Mouse (Mus musculus) brain, adult 10 weeks (tissue): ENCODE results near the gene Camk1d. TPM values are rescaled to one million over a fixed set of nuclear protein-coding genes. Genes with fewer than 3 reads are reported as not detected.

ENCODE experiments used
- polyA plus RNA-seq: library from polyadenylated mRNA; stranded (reverse); fragments of 350-450 nt; fragmentation: Illumina TruSeq; extraction: RNeasy Lipid Tissue Mini Kit (QIAGEN cat#74804); gene quantifications from one replicate; pipeline ENCODE4 v1.2.3, GENCODE M21; 2015; ENCODE audit warnings: low read depth, low replicate concordance

Camk1d gene
- polyA plus RNA-seq = 55.6 TPM

GRCm38 (mm10) chr2:5714211-5715053 is at the start of gene Camk1d:
TSS of gene Camk1d (minus strand) at chr2:5714515.

Other genes with a start within 250 kb of the Camk1d start
- gene Nudt5, start 130.5 kb upstream of the Camk1d start, polyA plus RNA-seq = 25.7 TPM
- 176 TPM for gene Cdc123, start 130.6 kb upstream of the Camk1d start, polyA plus RNA-seq
- gene Gm13199, start 148.4 kb upstream of the Camk1d start, polyA plus RNA-seq = 1.9 TPM
- 75.4 TPM for gene Sec61a2, start 180.9 kb upstream of the Camk1d start, polyA plus RNA-seq
- gene Dhtkd1, start 228.3 kb upstream of the Camk1d start, polyA plus RNA-seq = 5.3 TPM
- gene Upf2, start 237.0 kb upstream of the Camk1d start, polyA plus RNA-seq = 29.2 TPM